Mouse (Mus musculus): ENCODE results near the gene Iqsec1.

DNA sequence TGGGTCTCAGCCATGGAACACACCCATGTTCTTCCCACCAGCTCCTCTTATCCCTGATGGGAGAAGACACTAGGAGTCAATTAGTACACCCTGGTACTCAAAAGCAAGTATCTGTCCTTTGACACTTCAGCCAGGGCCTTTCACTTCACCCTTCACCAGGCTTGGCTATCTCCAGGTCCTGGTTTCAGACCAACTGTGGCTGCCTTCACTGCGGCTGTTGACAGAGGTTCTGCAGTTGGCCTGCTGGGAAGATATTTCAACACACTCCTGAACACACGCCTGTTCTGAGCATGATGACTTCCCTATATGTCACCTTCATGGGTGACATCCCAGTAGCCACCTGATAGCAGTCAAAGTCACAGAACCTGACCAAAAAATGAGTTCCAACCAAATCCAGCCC lies 234.4 kb downstream of the Iqsec1 start:
- TF ChIP-seq CTCF (IDR thresholded peaks at IDR 0.05; ENCODE audit: low read depth, low read length) (no peak), POLR2A (IDR thresholded peaks at IDR 0.05; ENCODE audit: insufficient read depth, low read length) (no peak), EP300 (IDR thresholded peaks at IDR 0.05; ENCODE audit: insufficient read depth, low read depth, low read length) (no peak)
